Mouse (Mus musculus) forebrain, embryonic 13.5 days (tissue): ENCODE measurements around the gene Ntrk2. TPM values are rescaled to one million over a fixed set of nuclear protein-coding genes. Genes with fewer than 3 reads are reported as not detected.

Source experiments
- ATAC-seq: fragments of 200-750 bp; cut with Nextera tagmentation; 2 replicates; pipeline ENCODE4 v1.8.0; 2017
- H3K27ac ChIP-seq: fragments of 300-500 bp; sonication (generic); 2 replicates; pipeline ENCODE4 v1.5.1; 2015; ENCODE audit warnings: inconsistent platforms, mild to moderate bottlenecking, moderate library complexity
- H3K27me3 ChIP-seq: fragments of 300-500 bp; sonication (generic); 2 replicates; pipeline ENCODE4 v1.6.1; 2015; ENCODE audit warnings: mild to moderate bottlenecking, inconsistent platforms
- H3K36me3 ChIP-seq: fragments of 300-500 bp; sonication (generic); 2 replicates; pipeline ENCODE4 v1.6.1; 2015; ENCODE audit warnings: mild to moderate bottlenecking, inconsistent platforms; ENCODE audit not compliant: poor library complexity, severe bottlenecking
- H3K4me1 ChIP-seq: fragments of 300-500 bp; sonication (generic); 2 replicates; pipeline ENCODE4 v1.6.1; 2015; ENCODE audit warnings: inconsistent platforms
- H3K4me2 ChIP-seq: fragments of 300-500 bp; sonication (generic); 2 replicates; pipeline ENCODE4 v1.6.1; 2015; ENCODE audit warnings: inconsistent platforms, mild to moderate bottlenecking, moderate library complexity
- H3K4me3 ChIP-seq: fragments of 300-500 bp; sonication (generic); 2 replicates; pipeline ENCODE4 v1.5.1; 2015; ENCODE audit warnings: mild to moderate bottlenecking, inconsistent platforms
- H3K9ac ChIP-seq: fragments of 300-500 bp; sonication (generic); 2 replicates; pipeline ENCODE4 v1.6.1; 2015; ENCODE audit warnings: mild to moderate bottlenecking, inconsistent platforms
- H3K9me3 ChIP-seq: fragments of 300-500 bp; sonication (generic); replicated peaks from 2 replicates; pipeline ENCODE4 v1.6.1; 2016; ENCODE audit warnings: inconsistent platforms
- WGBS: fragments of 180-500 bp; shearing (Covaris S2); methylation state at CpG from one replicate; pipeline ENCODE4 v1.1.7; 2015; 5-methylcytosine and 5-hydroxymethylcytosine counted together
- polyA plus RNA-seq: library from polyadenylated mRNA; unstranded; fragments of >200 nt; fragmentation: Nextera tagmentation; extraction: Ambion mirVana; gene quantifications from 2 replicates; pipeline ENCODE4 v1.2.1, GENCODE M21; 2015

Gene Ntrk2
- polyA plus RNA-seq, 1 experiment from 2014 or later: 51.4 TPM

DNA sequence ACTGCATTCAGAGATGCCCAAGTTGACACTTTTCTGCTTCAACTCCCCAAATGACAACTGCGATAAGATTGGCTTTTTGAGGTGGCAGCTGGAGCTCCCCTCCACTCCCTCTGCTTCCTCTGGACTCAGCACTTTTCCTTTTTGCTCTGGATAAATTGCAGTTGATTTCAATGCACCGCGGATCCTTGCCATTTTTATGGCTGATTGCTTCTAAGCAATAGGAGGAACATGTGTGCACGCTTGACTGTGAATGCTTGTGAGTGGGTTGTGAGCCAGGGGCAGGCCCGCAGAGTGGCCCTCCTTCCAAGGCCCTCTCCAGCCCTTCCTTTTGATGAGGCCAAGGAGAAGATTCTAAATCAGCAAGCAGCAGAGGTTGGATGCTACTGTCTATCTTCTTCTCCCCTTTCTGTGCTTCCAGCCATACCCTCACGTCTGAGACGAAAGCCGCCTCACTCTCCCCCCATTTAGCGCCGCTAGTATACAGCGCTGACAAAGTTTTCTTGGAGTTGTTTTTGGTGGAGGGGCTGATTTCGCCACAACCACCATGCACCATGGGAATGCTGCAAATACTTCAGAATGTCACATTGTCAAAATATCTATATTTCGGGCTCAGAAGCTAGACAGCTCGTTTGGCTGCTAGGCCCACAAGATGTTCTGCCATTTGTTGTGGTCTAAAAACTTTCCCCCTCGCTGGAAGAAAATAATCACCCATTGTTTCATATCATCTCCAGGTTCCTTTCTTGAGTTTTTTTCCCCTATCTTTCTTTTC lies 122.5 kb downstream of the Ntrk2 start:
- Histone ChIP-seq H3K9ac (no peak overlapping the region), H3K4me3 (no peak overlapping the region), H3K27me3 (no peaks in the 10 kb centered on the region; the same call in 1 of the 2 replicates), H3K36me3 (no peaks in the 10 kb centered on the region), H3K9me3 (no peaks in the 10 kb centered on the region), H3K4me2 (no peak overlapping the region), H3K4me1 (peaks cover 46% of the 10 kb centered on the region), H3K27ac (no peak overlapping the region; the same call in 1 of the 2 replicates)
- 54% methylated on average over 15 of the region's 15 CpGs for WGBS
- peak; percentile 48; the same call in 1 of the 2 replicates for ATAC-seq

DNA sequence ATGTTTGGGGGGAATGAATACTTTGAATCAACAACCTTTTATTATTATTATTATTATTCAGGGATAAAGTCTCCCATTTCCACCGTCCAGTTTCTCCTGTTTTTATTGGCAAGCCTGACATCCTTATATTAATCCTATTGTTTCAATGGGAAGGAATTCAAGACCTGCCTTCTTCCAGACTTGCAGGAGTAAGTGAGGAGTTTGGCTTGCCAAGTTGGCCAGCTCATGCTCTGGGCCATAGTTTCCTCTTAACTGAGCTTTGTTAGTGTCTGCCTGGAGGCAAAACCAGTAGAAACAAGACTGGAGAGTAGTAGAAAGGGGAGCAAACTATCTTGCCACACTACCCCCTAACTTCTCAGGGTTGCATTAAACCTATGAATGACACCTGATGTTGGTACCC lies 123.8 kb downstream of the Ntrk2 start:
- no peak overlapping the region for H3K9ac ChIP-seq
- H3K4me1 ChIP-seq: peaks cover 40% of the 10 kb centered on the region
- H3K36me3 ChIP-seq: no peaks in the 10 kb centered on the region
- 49% methylated on average over 1 of the region's 1 CpGs for WGBS
- no peaks in the 10 kb centered on the region; the same call in 1 of the 2 replicates for H3K27me3 ChIP-seq
- no peak for ATAC-seq
- H3K27ac ChIP-seq: no peak overlapping the region
- no peak overlapping the region for H3K4me2 ChIP-seq
- H3K9me3 ChIP-seq: no peaks in the 10 kb centered on the region
- H3K4me3 ChIP-seq: no peak overlapping the region

DNA sequence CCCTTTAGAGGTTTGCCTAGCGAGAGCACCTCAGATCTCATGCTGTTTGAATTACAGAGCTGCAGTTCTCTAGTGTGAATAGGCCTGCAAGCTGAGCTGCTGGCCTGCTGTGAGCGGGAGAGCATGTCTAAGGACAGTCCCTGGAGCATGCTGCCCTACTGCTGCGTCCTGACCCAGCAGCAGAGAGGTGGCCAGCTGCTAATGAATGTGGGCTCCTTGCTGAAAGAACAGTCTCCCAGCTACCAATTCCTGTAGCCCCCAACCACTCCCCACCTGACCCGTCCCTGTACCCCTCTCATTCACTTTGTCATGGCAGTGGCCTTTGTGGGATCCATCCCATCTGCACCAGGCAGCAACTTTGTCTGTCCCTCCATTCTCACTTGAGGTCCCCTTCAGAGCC lies 126.8 kb downstream of the Ntrk2 start:
- ATAC-seq: no peak

GRCm38 (mm10) chr13:58934576-58935110 lies 128.3 kb downstream of the Ntrk2 start:
- 76% methylated on average over 3 of the region's 3 CpGs for WGBS
- Histone ChIP-seq H3K27me3 (no peaks in the 10 kb centered on the region), H3K27ac (no peak overlapping the region), H3K4me1 (peaks cover 34% of the 10 kb centered on the region), H3K4me2 (no peak overlapping the region), H3K9ac (no peak overlapping the region), H3K9me3 (no peaks in the 10 kb centered on the region), H3K4me3 (no peak overlapping the region), H3K36me3 (no peaks in the 10 kb centered on the region)
- no peak for ATAC-seq

More for the DNA sequence above, 126.8 kb downstream of the Ntrk2 start:
- Histone ChIP-seq H3K36me3 (no peaks in the 10 kb centered on the region), H3K4me3 (no peak overlapping the region), H3K9me3 (no peaks in the 10 kb centered on the region), H3K4me1 (peaks cover 44% of the 10 kb centered on the region), H3K27me3 (no peaks in the 10 kb centered on the region), H3K4me2 (no peak overlapping the region), H3K27ac (peak overlapping the region; percentile 54), H3K9ac (no peak overlapping the region)
- WGBS: 13% methylated on average over 4 of the region's 4 CpGs

- H3K36me3 ChIP-seq: no peaks in the 10 kb centered on the region
Measured at GRCm38 (mm10) chr13:58935956-58936495, 129.7 kb downstream of the Ntrk2 start.

DNA sequence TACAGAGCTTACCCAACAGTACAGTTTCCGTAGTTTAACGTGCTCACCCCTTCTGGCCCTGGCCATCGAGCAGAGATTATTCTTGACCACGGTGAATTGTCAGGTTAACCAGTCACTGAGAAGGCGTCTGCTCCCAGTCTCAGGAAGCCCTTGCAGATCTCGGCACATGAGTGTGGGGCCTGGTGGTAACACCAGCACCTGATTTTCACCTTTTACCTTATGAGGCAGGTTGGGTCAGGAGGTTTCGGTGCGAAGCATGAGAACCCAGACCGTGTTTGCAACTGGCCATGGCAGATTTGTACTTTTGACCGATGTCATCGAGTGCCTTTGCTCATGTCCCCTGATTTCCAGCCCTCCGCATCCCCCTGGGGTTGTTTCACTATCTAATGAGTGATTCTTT lies 131.5 kb downstream of the Ntrk2 start:
- Histone ChIP-seq H3K9me3 (no peaks in the 10 kb centered on the region), H3K4me1 (peaks cover 31% of the 10 kb centered on the region), H3K27ac (no peak overlapping the region), H3K9ac (no peak overlapping the region), H3K4me3 (no peak overlapping the region), H3K4me2 (no peak overlapping the region), H3K36me3 (no peaks in the 10 kb centered on the region), H3K27me3 (no peaks in the 10 kb centered on the region)
- no peak for ATAC-seq
- WGBS: 94% methylated on average over 12 of the region's 12 CpGs

More at GRCm38 (mm10) chr13:58935956-58936495, 129.7 kb downstream of the Ntrk2 start:
- no peak for ATAC-seq
- H3K27me3 ChIP-seq: no peaks in the 10 kb centered on the region
- no peak overlapping the region for H3K4me3 ChIP-seq
- peaks cover 34% of the 10 kb centered on the region for H3K4me1 ChIP-seq
- WGBS: 14% methylated on average over 8 of the region's 8 CpGs
- H3K27ac ChIP-seq: no peak overlapping the region
- no peaks in the 10 kb centered on the region for H3K9me3 ChIP-seq
- no peak overlapping the region for H3K4me2 ChIP-seq
- no peak overlapping the region for H3K9ac ChIP-seq

GRCm38 (mm10) chr13:58938464-58938863 lies 132.1 kb downstream of the Ntrk2 start:
- Histone ChIP-seq H3K9me3 (no peaks in the 10 kb centered on the region), H3K4me2 (no peak overlapping the region), H3K36me3 (no peaks in the 10 kb centered on the region), H3K4me3 (no peak overlapping the region), H3K9ac (no peak overlapping the region), H3K27me3 (no peaks in the 10 kb centered on the region), H3K27ac (no peak overlapping the region), H3K4me1 (peaks cover 26% of the 10 kb centered on the region)
- WGBS: 63% methylated on average over 4 of the region's 4 CpGs
- ATAC-seq: peak; percentile 57; the same call in 1 of the 2 replicates

GRCm38 (mm10) chr13:58940208-58940607 lies 133.8 kb downstream of the Ntrk2 start:
- H3K36me3 ChIP-seq: no peaks in the 10 kb centered on the region
- no peak for ATAC-seq
- no peaks in the 10 kb centered on the region for H3K27me3 ChIP-seq
- H3K4me2 ChIP-seq: no peak overlapping the region
- no peak overlapping the region for H3K9ac ChIP-seq
- no peak overlapping the region for H3K4me3 ChIP-seq
- peaks cover 16% of the 10 kb centered on the region for H3K4me1 ChIP-seq
- 92% methylated on average over 6 of the region's 6 CpGs for WGBS
- no peak overlapping the region for H3K27ac ChIP-seq
- no peaks in the 10 kb centered on the region for H3K9me3 ChIP-seq

GRCm38 (mm10) chr13:58940798-58941197 lies 134.4 kb downstream of the Ntrk2 start:
- Histone ChIP-seq H3K4me2 (no peak overlapping the region), H3K36me3 (no peaks in the 10 kb centered on the region), H3K9ac (no peak overlapping the region), H3K4me3 (no peak overlapping the region), H3K4me1 (peaks cover 12% of the 10 kb centered on the region), H3K27ac (no peak overlapping the region), H3K27me3 (no peaks in the 10 kb centered on the region), H3K9me3 (no peaks in the 10 kb centered on the region)
- WGBS: 46% methylated on average over 7 of the region's 7 CpGs
- ATAC-seq: no peak

- no peak overlapping the region for H3K27ac ChIP-seq
Measured at GRCm38 (mm10) chr13:58945781-58946180, 139.4 kb downstream of the Ntrk2 start.

DNA sequence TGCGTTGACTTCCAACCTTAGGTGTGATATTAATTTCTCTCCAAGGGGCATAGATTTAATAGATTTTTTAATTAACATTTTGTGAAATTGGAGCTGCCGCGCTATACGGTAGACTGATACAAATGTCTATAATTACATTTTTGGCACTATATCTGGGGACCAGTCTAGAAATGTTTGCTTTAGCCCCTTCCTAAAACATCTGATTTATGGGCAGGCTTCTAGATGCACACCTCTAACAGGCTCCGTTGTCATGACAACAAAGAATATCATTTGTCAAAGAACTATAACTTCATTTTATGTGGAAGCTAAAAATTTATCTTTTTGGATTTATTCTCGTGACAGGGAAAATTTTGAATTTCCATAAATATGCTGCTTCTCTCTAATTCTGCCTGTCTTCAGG lies 140.2 kb downstream of the Ntrk2 start:
- no peaks in the 10 kb centered on the region for H3K36me3 ChIP-seq
- no peak overlapping the region for H3K27ac ChIP-seq
- H3K9ac ChIP-seq: no peak overlapping the region
- no peak overlapping the region for H3K4me3 ChIP-seq
- no peak for ATAC-seq
- H3K4me1 ChIP-seq: peaks cover 9% of the 10 kb centered on the region; the same call in 1 of the 2 replicates
- H3K9me3 ChIP-seq: no peaks in the 10 kb centered on the region
- H3K4me2 ChIP-seq: no peak overlapping the region
- H3K27me3 ChIP-seq: no peaks in the 10 kb centered on the region
- 88% methylated on average over 6 of the region's 6 CpGs for WGBS

More at GRCm38 (mm10) chr13:58945781-58946180, 139.4 kb downstream of the Ntrk2 start:
- peak; percentile 27; the same call in 1 of the 2 replicates for ATAC-seq
- Histone ChIP-seq H3K9me3 (no peaks in the 10 kb centered on the region), H3K4me2 (no peak overlapping the region), H3K4me1 (peaks cover 9% of the 10 kb centered on the region; the same call in 1 of the 2 replicates), H3K9ac (no peak overlapping the region), H3K36me3 (no peaks in the 10 kb centered on the region), H3K27me3 (no peaks in the 10 kb centered on the region), H3K4me3 (no peak overlapping the region)
- WGBS: 78% methylated on average over 6 of the region's 6 CpGs

DNA sequence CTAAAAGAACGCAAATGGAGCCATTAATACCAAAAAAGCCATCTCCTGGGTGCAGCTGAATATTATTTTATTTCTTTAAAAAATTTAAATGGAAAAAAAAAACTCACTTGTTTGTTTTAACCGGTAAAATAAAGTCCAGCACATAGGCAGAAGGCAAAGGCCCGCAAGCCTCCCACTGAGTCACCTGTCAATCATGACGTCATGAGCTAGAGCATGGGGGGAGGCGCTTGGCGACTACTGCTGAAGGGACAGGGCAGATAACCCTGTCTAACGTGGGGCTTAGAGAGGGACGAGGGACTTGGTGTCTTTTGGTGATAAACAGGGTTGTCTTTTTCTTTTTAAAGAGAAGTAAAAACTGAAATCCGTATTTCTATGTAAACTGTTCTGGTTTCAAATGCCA lies 140.7 kb downstream of the Ntrk2 start:
- no peak for ATAC-seq
- H3K9me3 ChIP-seq: no peaks in the 10 kb centered on the region
- H3K27ac ChIP-seq: no peak overlapping the region
- H3K27me3 ChIP-seq: no peaks in the 10 kb centered on the region
- peaks cover 9% of the 10 kb centered on the region; the same call in 1 of the 2 replicates for H3K4me1 ChIP-seq
- WGBS: 40% methylated on average over 9 of the region's 9 CpGs
- no peak overlapping the region for H3K9ac ChIP-seq
- H3K4me3 ChIP-seq: no peak overlapping the region
- H3K4me2 ChIP-seq: no peak overlapping the region
- no peaks in the 10 kb centered on the region for H3K36me3 ChIP-seq
